Mouse (Mus musculus) megakaryocyte, embryonic 14.5 days (primary cell): Measurements from ENCODE around the gene Gpank1.

ENCODE experiments used
- FLI1 ChIP-seq: IDR thresholded peaks from 2 replicates; pipeline ENCODE4 v1.6.1; 2012; ENCODE audit warnings: low read length, inconsistent platforms, mixed read lengths
- GATA1 ChIP-seq: IDR thresholded peaks from 3 replicates; pipeline ENCODE4 v1.6.1; 2012; ENCODE audit warnings: mixed read lengths, low read length, inconsistent platforms, borderline replicate concordance

- TF ChIP-seq GATA1 (no peak), FLI1 (no peak)
These were observed 10.4 kb downstream of the Gpank1 start, which contains the start of gene Apom for GRCm38 (mm10) chr17:35131500-35132173.
